Mouse (Mus musculus): ENCODE results near the gene Nle1. TPM values are rescaled to one million over a fixed set of nuclear protein-coding genes. Genes with fewer than 3 reads are reported as not detected.

Nle1 gene
- polyA plus RNA-seq, 1 experiment: 3.8 TPM

DNA sequence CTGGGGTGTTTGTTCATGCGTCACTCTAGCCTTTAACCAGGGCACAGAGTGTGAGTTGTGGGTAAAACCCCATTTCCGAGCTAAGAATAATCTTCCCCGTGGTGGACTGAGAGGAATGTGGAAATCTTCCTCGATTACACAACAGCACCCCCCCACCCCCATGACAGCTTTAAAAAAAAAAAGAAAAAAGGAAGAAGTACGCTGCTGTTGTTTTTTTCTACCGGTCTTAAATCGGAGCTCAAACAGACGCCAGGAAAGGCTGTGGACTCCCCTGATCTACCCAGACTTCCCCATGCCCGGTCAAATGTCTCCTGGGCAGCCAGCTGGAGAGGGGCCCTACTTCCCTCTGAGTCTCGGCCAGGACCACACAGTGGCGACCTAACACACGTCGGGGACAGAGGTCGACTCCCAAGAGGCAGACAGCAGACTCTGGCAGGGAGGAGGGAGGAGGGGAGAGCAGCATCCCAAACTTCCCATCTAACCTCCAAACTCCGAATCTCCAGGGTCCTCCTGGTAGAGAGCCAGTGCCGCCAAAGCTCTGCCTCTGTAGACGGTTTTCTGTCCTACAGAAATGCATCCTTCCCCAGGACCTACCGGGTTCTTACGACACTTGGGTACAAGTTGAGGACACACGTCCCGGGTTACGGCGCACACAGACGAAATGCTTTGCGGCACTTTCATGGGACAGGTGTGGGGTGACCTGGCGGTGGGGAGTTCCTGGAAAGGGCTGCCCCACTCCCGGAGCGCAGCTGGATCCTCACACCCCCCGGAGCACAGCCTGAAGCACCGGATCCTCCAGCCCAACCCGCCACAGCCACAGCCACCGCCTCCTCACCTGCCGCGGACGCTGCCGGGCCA, 37.8 kb downstream of the Nle1 start:
- Histone ChIP-seq H3K27ac (ENCODE audit: insufficient read depth, low read depth, low read length) (peak overlapping the region; percentile 90), H3K4me3 (ENCODE audit: insufficient read depth, low read length) (peak overlapping the region; percentile 84), H3K4me1 (ENCODE audit: control insufficient read depth, insufficient read depth, low read length) (peaks cover 22% of the 10 kb centered on the region)
- TF ChIP-seq CTCF (IDR thresholded peaks at IDR 0.05; ENCODE audit: low read depth, low read length) (no peak), POLR2A (IDR thresholded peaks at IDR 0.05; ENCODE audit: borderline replicate concordance, low read depth, low read length) (no peak)

DNA sequence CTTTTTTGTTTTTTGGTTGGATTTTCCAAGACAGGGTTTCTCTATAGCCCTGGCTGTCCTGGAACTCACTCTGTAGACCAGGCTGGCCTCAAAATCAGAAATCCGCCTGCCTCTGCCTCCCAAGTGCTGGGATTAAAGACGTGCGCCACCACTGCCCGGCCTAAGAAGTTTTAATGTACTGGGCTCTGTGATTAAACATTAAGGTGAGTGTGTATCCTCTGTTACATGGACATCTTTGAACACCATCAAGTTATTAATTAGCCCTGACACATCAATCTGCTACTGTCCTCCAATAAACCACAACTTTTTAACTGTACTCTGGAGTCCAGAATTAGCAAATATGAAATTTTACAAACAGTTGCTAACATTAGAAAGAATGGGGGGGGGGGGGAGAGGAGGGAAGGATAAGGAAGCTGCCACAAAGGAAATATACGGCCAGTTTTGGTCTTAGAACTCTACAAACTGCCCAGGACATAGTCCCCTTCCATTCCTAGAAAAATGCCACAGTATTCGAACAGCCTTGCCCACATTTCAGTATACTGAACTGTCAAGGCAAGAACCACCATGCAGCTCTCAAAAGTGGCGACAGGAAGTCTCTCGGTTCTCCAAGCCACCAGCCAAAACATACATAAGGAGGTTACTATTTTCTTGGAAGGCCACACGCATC, 38.6 kb downstream of the Nle1 start:
- Histone ChIP-seq H3K27ac (ENCODE audit: insufficient read depth, low read depth, low read length) (peak overlapping the region; percentile 69), H3K4me1 (ENCODE audit: control insufficient read depth, insufficient read depth, low read length) (peaks cover 22% of the 10 kb centered on the region), H3K4me3 (ENCODE audit: insufficient read depth, low read length) (peak overlapping the region; percentile 48)
- no peak for TF ChIP-seq POLR2A (IDR thresholded peaks at IDR 0.05; ENCODE audit: borderline replicate concordance, low read depth, low read length)
- no peak for TF ChIP-seq CTCF (IDR thresholded peaks at IDR 0.05; ENCODE audit: low read depth, low read length)

DNA sequence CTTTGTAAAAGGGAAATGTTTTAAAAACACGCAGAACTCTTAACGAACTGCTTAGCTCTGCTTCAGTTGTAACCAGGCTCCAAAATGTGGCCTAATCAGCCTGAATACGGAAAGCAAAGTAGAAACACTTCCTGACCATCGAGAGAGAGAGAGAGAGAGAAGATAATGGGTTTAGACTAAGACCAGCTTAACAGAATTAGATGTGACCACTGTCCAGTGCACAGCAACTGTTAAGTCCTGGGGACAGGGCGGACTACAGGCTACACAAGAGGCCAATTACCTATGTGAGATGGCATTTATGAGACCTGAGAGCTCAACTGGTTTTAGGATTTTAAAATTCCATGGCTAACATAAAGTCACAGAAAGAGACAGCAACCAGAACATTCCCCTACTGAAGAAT, 40.3 kb downstream of the Nle1 start:
- no peak for TF ChIP-seq POLR2A (IDR thresholded peaks at IDR 0.05; ENCODE audit: borderline replicate concordance, low read depth, low read length)
- no peak for TF ChIP-seq CTCF (IDR thresholded peaks at IDR 0.05; ENCODE audit: low read depth, low read length)
- H3K4me3 ChIP-seq (ENCODE audit: insufficient read depth, low read length): no peak overlapping the region
- peaks cover 22% of the 10 kb centered on the region for H3K4me1 ChIP-seq (ENCODE audit: control insufficient read depth, insufficient read depth, low read length)
- H3K27ac ChIP-seq (ENCODE audit: insufficient read depth, low read depth, low read length): no peak overlapping the region

DNA sequence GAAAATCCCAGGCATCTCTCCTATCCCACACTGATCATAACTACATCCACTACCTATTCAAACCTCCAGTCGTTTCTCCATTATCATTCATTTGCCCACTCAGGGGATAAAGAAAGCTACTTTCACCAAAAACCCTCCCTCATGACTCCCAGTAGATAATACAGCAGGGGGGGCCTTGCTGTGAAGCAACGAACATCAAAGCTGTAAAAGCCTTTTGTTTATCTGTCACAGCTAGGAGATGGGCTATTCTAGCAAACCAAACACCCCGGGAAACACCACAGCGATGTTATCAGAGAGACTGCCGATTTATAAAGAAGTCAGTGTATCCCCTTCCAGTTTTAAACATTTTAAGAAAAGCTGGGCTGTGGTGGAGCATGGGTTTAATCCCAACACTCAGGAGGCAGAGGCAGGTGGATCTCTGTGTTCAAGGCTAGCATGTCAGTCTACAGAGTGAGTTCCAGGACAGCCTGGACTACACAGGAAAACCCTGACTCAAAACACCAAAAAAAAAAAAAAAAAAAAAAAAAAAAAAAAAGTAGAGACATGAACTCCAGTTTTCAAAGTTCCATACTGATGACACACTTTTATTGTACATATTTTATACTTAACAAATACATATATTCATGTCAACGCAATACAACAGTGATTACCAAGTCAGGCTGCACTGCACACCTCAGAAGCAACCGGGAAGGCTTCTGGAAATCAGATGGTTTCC, 41.2 kb downstream of the Nle1 start:
- H3K27ac ChIP-seq (ENCODE audit: insufficient read depth, low read depth, low read length): no peak overlapping the region
- H3K4me3 ChIP-seq (ENCODE audit: insufficient read depth, low read length): no peak overlapping the region
- H3K4me1 ChIP-seq (ENCODE audit: control insufficient read depth, insufficient read depth, low read length): peaks cover 22% of the 10 kb centered on the region

DNA sequence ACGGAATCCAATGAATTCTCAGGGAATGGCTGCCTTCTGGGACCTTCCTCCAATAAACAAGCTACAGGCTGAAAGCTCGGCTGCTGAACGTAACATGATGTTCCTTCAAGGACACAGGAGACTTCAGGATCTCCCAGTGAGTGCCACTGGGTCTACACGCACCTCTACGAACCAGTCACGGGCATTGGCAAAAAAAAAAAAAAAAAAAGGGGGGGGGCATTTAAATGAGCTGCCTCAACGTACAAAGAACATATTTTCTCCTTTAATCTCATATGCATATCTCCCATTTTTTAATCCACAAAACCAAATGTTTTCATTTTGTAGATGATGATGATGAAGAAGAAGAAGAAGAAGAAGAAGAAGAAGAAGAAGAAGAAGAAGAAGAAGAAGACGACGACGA, 42.3 kb downstream of the Nle1 start:
- no peak overlapping the region for H3K4me3 ChIP-seq (ENCODE audit: insufficient read depth, low read length)
- TF ChIP-seq POLR2A (IDR thresholded peaks at IDR 0.05; ENCODE audit: borderline replicate concordance, low read depth, low read length): no peak
- no peak for TF ChIP-seq CTCF (IDR thresholded peaks at IDR 0.05; ENCODE audit: low read depth, low read length)
- H3K27ac ChIP-seq (ENCODE audit: insufficient read depth, low read depth, low read length): no peak overlapping the region
- peaks cover 22% of the 10 kb centered on the region for H3K4me1 ChIP-seq (ENCODE audit: control insufficient read depth, insufficient read depth, low read length)

More for the DNA sequence above, 41.2 kb downstream of the Nle1 start:
- TF ChIP-seq POLR2A (IDR thresholded peaks at IDR 0.05; ENCODE audit: borderline replicate concordance, low read depth, low read length) (no peak), CTCF (IDR thresholded peaks at IDR 0.05; ENCODE audit: low read depth, low read length) (no peak)

DNA sequence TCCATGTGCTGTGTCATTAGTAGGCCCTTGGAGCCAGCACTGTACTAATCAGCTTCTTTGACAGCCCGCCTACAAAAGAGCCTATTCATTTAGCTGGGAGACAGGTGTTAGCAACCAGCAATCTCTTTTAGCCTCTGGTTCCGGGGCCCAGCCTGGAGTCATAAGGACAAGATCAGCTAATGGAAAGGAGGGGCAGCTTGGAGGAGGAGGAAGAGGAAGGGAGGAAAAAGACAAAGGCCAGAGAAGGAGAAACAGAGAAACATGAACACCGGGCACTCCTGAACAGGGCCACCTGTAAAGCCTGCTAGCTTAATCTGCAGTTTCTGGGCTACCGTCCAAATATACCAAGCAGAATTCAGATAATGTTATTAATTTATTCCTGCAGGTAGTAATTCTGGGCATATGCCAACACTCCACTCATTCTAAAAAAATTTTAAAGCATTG, 44.7 kb downstream of the Nle1 start:
- H3K4me1 ChIP-seq (ENCODE audit: control insufficient read depth, insufficient read depth, low read length): peaks cover 21% of the 10 kb centered on the region
- TF ChIP-seq CTCF (IDR thresholded peaks at IDR 0.05; ENCODE audit: low read depth, low read length) (no peak), POLR2A (IDR thresholded peaks at IDR 0.05; ENCODE audit: borderline replicate concordance, low read depth, low read length) (no peak)
- H3K27ac ChIP-seq (ENCODE audit: insufficient read depth, low read depth, low read length): no peak overlapping the region
- no peak overlapping the region for H3K4me3 ChIP-seq (ENCODE audit: insufficient read depth, low read length)

DNA sequence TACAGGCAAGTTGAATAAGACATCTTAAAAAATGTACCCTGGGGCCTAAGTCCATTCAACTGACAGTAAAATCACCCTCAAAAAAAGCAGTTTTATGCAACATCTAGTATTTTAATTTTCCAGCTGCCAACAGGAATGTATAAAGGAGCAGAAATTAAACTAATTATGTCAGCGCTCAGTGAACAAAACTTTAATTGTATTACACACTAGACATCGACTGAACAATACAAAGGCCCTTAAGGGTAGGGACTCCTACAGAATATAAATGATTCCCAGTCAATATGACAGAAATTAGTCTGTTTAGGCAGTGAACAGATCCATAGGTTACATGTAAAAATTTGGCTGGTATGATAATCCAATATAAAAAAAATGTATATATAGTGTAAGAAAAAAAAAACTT, 45.2 kb downstream of the Nle1 start:
- Histone ChIP-seq H3K27ac (ENCODE audit: insufficient read depth, low read depth, low read length) (no peak overlapping the region), H3K4me3 (ENCODE audit: insufficient read depth, low read length) (no peak overlapping the region), H3K4me1 (ENCODE audit: control insufficient read depth, insufficient read depth, low read length) (peaks cover 18% of the 10 kb centered on the region)
- TF ChIP-seq CTCF (IDR thresholded peaks at IDR 0.05; ENCODE audit: low read depth, low read length) (no peak), POLR2A (IDR thresholded peaks at IDR 0.05; ENCODE audit: borderline replicate concordance, low read depth, low read length) (no peak)

DNA sequence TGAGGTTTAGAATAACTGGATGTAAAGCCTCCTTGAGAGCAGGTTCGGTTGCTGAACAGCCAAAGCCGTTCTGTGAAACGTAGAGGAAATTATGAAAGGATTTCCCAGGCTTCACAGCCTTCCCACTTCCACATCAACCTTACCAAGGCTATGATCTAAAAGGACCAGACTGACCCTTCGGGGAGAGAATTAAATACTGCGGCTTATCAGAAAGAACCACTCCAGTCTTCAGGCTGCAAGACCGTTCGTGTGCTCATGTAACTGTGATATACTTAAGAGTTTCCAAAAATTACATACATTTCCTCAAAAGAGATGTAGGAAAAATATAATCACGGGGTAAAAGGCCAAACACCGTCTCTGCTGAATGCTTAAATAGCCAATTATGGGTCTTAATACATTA, 45.6 kb downstream of the Nle1 start:
- H3K4me1 ChIP-seq (ENCODE audit: control insufficient read depth, insufficient read depth, low read length): peaks cover 15% of the 10 kb centered on the region
- H3K4me3 ChIP-seq (ENCODE audit: insufficient read depth, low read length): no peak overlapping the region
- TF ChIP-seq CTCF (IDR thresholded peaks at IDR 0.05; ENCODE audit: low read depth, low read length) (no peak), POLR2A (IDR thresholded peaks at IDR 0.05; ENCODE audit: borderline replicate concordance, low read depth, low read length) (no peak)
- no peak overlapping the region for H3K27ac ChIP-seq (ENCODE audit: insufficient read depth, low read depth, low read length)

DNA sequence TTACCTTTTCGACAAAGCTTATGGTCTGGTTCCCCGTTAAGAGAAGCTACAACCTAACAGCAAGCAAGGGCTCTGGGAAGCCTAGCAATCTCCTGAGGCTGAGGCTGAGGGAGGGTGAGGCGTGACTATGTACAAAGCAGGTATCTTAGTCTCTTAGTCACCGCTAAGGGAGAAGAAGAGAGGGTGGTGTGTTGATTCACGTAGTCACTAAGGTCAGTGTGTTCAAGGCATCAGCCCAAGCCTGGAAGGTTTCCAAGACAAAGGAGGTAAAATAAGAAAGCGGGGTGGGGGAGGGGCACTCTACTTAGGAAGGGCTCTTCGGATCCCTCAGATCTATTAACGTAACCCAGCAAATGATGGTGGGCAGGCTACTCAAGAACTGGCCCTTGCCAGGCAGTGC, 46.7 kb downstream of the Nle1 start:
- H3K4me3 ChIP-seq (ENCODE audit: insufficient read depth, low read length): no peak overlapping the region
- H3K27ac ChIP-seq (ENCODE audit: insufficient read depth, low read depth, low read length): no peak overlapping the region
- H3K4me1 ChIP-seq (ENCODE audit: control insufficient read depth, insufficient read depth, low read length): peaks cover 6% of the 10 kb centered on the region
- no peak for TF ChIP-seq POLR2A (IDR thresholded peaks at IDR 0.05; ENCODE audit: borderline replicate concordance, low read depth, low read length)
- TF ChIP-seq CTCF (IDR thresholded peaks at IDR 0.05; ENCODE audit: low read depth, low read length): no peak

Measured in bone marrow macrophage, adult 2 months (primary cell).